Mouse (Mus musculus) heart, embryonic 13.5 days (tissue): ENCODE measurements around the gene Srgap3. TPM values are rescaled to one million over a fixed set of nuclear protein-coding genes. Genes with fewer than 3 reads are reported as not detected.
"Not testable (repeated sequence)": the region's sequence is repeated elsewhere in the genome, so short reads cannot be mapped to it uniquely, and the experiment has no call there.

Source experiments
- ATAC-seq: fragments of 200-750 bp; cut with Nextera tagmentation; 2 replicates; pipeline ENCODE4 v1.8.0; 2017; ENCODE audit warnings: moderate TSS enrichment; ENCODE audit not compliant: insufficient number of reproducible peaks, low FRiP score, low TSS enrichment; ENCODE audit errors: extremely low read depth
- H3K27ac ChIP-seq: fragments of 300-500 bp; sonication (generic); replicated peaks from 2 replicates; pipeline ENCODE4 v1.5.1; 2015; ENCODE audit warnings: moderate library complexity, mild to moderate bottlenecking, inconsistent platforms
- H3K27me3 ChIP-seq: fragments of 300-500 bp; sonication (generic); replicated peaks from 2 replicates; pipeline ENCODE4 v1.6.1; 2015; ENCODE audit warnings: mild to moderate bottlenecking, inconsistent platforms
- H3K36me3 ChIP-seq: fragments of 300-500 bp; sonication (generic); 2 replicates; pipeline ENCODE4 v1.6.1; 2015; ENCODE audit warnings: mild to moderate bottlenecking, inconsistent platforms
- H3K4me1 ChIP-seq: fragments of 300-500 bp; sonication (generic); 2 replicates; pipeline ENCODE4 v1.6.1; 2015; ENCODE audit warnings: inconsistent platforms
- H3K4me2 ChIP-seq: fragments of 300-500 bp; sonication (generic); 2 replicates; pipeline ENCODE4 v1.6.1; 2015; ENCODE audit warnings: inconsistent platforms, mild to moderate bottlenecking, moderate library complexity
- H3K4me3 ChIP-seq: fragments of 300-500 bp; sonication (generic); 2 replicates; pipeline ENCODE4 v1.5.1; 2015; ENCODE audit warnings: moderate library complexity, mild to moderate bottlenecking, inconsistent platforms
- H3K9ac ChIP-seq: fragments of 300-500 bp; sonication (generic); 2 replicates; pipeline ENCODE4 v1.6.1; 2015; ENCODE audit warnings: inconsistent platforms, mild to moderate bottlenecking, moderate library complexity
- H3K9me3 ChIP-seq: fragments of 300-500 bp; sonication (generic); 2 replicates; pipeline ENCODE4 v1.6.1; 2016; ENCODE audit warnings: inconsistent platforms
- WGBS: fragments of 180-500 bp; shearing (Covaris S2); methylation state at CpG from one replicate; pipeline ENCODE4 v1.1.7; 2015; ENCODE audit warnings: mixed read lengths; 5-methylcytosine and 5-hydroxymethylcytosine counted together
- polyA plus RNA-seq: library from polyadenylated mRNA; unstranded; fragments of >200 nt; fragmentation: Nextera tagmentation; extraction: Ambion mirVana; gene quantifications from 2 replicates; pipeline ENCODE4 v1.2.1, GENCODE M21; 2015

The Srgap3 gene
- polyA plus RNA-seq, 1 experiment from 2014 or later, result 0.60 TPM

DNA sequence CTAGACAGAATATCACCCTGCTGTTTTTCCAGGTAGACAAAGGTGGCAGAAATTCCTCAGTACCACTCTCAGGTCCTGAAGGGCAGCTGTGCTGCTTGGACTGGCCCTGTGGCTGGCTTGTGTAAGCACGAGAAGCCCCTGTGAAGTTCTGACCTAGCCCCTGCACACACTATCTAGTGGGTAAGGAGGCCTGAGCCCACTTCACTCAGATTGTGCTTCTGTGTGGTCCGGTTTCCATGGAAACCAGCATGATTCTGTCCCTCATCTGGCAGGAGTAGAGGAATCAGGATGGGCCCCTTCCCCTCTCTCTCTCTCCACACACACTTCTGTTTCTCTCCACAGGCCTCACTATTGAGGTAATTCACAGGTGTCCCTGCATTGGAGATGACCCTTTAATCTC lies 212.0 kb downstream of the Srgap3 start:
- Histone ChIP-seq H3K4me1 (no peaks in the 10 kb centered on the region), H3K27ac (no peak overlapping the region), H3K4me2 (no peak overlapping the region), H3K36me3 (no peaks in the 10 kb centered on the region), H3K4me3 (no peak overlapping the region), H3K27me3 (no peaks in the 10 kb centered on the region), H3K9me3 (peaks cover 5% of the 10 kb centered on the region), H3K9ac (no peak overlapping the region)
- WGBS, result 66% methylated on average over 2 of the region's 2 CpGs
- ATAC-seq, result no peak

- no peak overlapping the region for H3K27ac ChIP-seq
- H3K4me2 ChIP-seq, result no peak overlapping the region
- H3K36me3 ChIP-seq, result no peaks in the 10 kb centered on the region
- ATAC-seq, result no peak
- 65% methylated on average over 5 of the region's 5 CpGs for WGBS
- H3K9me3 ChIP-seq, result peaks cover 5% of the 10 kb centered on the region
- H3K4me1 ChIP-seq, result peaks cover 5% of the 10 kb centered on the region; the same call in 1 of the 2 replicates
- no peaks in the 10 kb centered on the region for H3K27me3 ChIP-seq
- no peak overlapping the region for H3K4me3 ChIP-seq
- no peak overlapping the region for H3K9ac ChIP-seq
These were observed 213.1 kb downstream of the Srgap3 start for GRCm38 (mm10) chr6:112733942-112734341.

- ATAC-seq, result no peak
- H3K27me3 ChIP-seq, result no peaks in the 10 kb centered on the region
- H3K9me3 ChIP-seq, result peaks cover 5% of the 10 kb centered on the region
- H3K4me1 ChIP-seq, result peaks cover 12% of the 10 kb centered on the region
- no peak overlapping the region for H3K4me2 ChIP-seq
- WGBS, result 88% methylated on average over 3 of the region's 3 CpGs
- no peaks in the 10 kb centered on the region for H3K36me3 ChIP-seq
- H3K9ac ChIP-seq, result no peak overlapping the region
- no peak overlapping the region for H3K4me3 ChIP-seq
- H3K27ac ChIP-seq, result no peak overlapping the region
These were observed 214.6 kb downstream of the Srgap3 start for GRCm38 (mm10) chr6:112732434-112732833.

GRCm38 (mm10) chr6:112731386-112731785 lies 215.7 kb downstream of the Srgap3 start:
- Histone ChIP-seq H3K4me2 (no peak overlapping the region), H3K36me3 (no peaks in the 10 kb centered on the region), H3K4me1 (peaks cover 12% of the 10 kb centered on the region), H3K4me3 (no peak overlapping the region), H3K27ac (no peak overlapping the region), H3K27me3 (no peaks in the 10 kb centered on the region), H3K9me3 (peaks cover 5% of the 10 kb centered on the region), H3K9ac (no peak overlapping the region)
- 89% methylated on average over 10 of the region's 10 CpGs for WGBS
- ATAC-seq, result no peak

GRCm38 (mm10) chr6:112728760-112729422 lies 218.2 kb downstream of the Srgap3 start:
- H3K9me3 ChIP-seq, result peaks cover 5% of the 10 kb centered on the region
- 6% methylated on average over 17 of the region's 17 CpGs for WGBS
- no peaks in the 10 kb centered on the region for H3K36me3 ChIP-seq
- peak overlapping the region; percentile 62 for H3K27ac ChIP-seq
- H3K4me2 ChIP-seq, result peak overlapping the region; percentile 62
- H3K27me3 ChIP-seq, result no peaks in the 10 kb centered on the region
- H3K4me1 ChIP-seq, result peaks cover 12% of the 10 kb centered on the region
- H3K4me3 ChIP-seq, result peak overlapping the region; percentile 50
- H3K9ac ChIP-seq, result peak overlapping the region; percentile 56
- ATAC-seq, result peak; percentile 63

GRCm38 (mm10) chr6:112725468-112725867 lies 221.6 kb downstream of the Srgap3 start:
- Histone ChIP-seq H3K27me3 (no peaks in the 10 kb centered on the region), H3K4me1 (peaks cover 12% of the 10 kb centered on the region), H3K36me3 (no peaks in the 10 kb centered on the region), H3K27ac (no peak overlapping the region), H3K9me3 (no peaks in the 10 kb centered on the region), H3K4me2 (no peak overlapping the region), H3K4me3 (no peak overlapping the region), H3K9ac (no peak overlapping the region)
- WGBS, result 70% methylated on average over 4 of the region's 4 CpGs
- ATAC-seq, result no peak

DNA sequence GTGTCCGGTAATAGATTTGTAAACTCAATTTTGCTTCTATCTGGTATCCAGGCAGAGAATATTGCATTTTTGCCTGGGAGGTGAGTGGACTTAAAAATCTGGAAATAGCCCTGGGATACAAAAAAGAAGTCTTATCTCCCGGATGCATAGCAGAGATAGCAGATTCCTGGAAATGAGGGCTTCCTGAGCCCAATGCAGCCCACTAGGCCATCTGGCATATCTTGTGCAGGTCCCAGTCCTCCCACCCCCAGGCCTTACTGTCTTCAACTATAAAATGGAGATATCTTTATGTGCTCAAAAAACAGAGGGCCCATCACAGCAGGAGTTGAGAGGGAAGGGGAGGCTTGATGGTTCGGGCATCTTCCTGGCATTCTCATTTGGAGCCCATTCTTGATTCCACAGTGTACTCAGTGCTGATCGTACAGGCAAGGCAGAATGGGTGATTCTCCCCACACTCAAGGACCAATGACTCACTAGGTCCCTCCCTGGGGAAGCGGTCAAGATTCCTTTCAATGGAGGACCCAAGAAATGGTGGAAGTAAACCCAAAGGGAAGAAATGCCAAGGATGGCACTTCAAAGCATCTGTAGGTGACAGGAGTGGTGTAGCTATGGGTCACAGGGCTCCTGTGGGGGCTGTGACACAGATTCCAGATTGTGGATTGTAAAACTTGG lies 226.5 kb downstream of the Srgap3 start:
- no peaks in the 10 kb centered on the region for H3K4me1 ChIP-seq
- no peaks in the 10 kb centered on the region for H3K27me3 ChIP-seq
- WGBS, result 64% methylated on average over 5 of the region's 5 CpGs
- H3K4me3 ChIP-seq, result no peak overlapping the region
- no peak overlapping the region for H3K4me2 ChIP-seq
- ATAC-seq, result no peak
- no peaks in the 10 kb centered on the region for H3K9me3 ChIP-seq
- H3K36me3 ChIP-seq, result no peaks in the 10 kb centered on the region
- no peak overlapping the region for H3K27ac ChIP-seq
- H3K9ac ChIP-seq, result no peak overlapping the region

GRCm38 (mm10) chr6:112719983-112720382 lies 227.1 kb downstream of the Srgap3 start:
- H3K27ac ChIP-seq, result no peak overlapping the region
- no peaks in the 10 kb centered on the region for H3K27me3 ChIP-seq
- H3K9ac ChIP-seq, result no peak overlapping the region
- no peaks in the 10 kb centered on the region for H3K36me3 ChIP-seq
- no peaks in the 10 kb centered on the region for H3K4me1 ChIP-seq
- no peak for ATAC-seq
- no peaks in the 10 kb centered on the region for H3K9me3 ChIP-seq
- no peak overlapping the region for H3K4me2 ChIP-seq
- 82% methylated on average over 1 of the region's 1 CpGs for WGBS
- no peak overlapping the region for H3K4me3 ChIP-seq

- Histone ChIP-seq H3K27me3 (no peaks in the 10 kb centered on the region), H3K4me3 (no peak overlapping the region), H3K4me2 (no peak overlapping the region), H3K27ac (no peak overlapping the region), H3K4me1 (no peaks in the 10 kb centered on the region), H3K9ac (no peak overlapping the region), H3K9me3 (no peaks in the 10 kb centered on the region), H3K36me3 (no peaks in the 10 kb centered on the region)
- no peak for ATAC-seq
- 52% methylated on average over 5 of the region's 5 CpGs for WGBS
These were observed 229.9 kb downstream of the Srgap3 start for GRCm38 (mm10) chr6:112717168-112717567.

GRCm38 (mm10) chr6:112713951-112714350 lies 233.1 kb downstream of the Srgap3 start:
- H3K27me3 ChIP-seq, result no peaks in the 10 kb centered on the region
- WGBS, result 77% methylated on average over 3 of the region's 3 CpGs
- H3K4me1 ChIP-seq, result no peaks in the 10 kb centered on the region
- no peak overlapping the region for H3K27ac ChIP-seq
- H3K36me3 ChIP-seq, result no peaks in the 10 kb centered on the region
- no peaks in the 10 kb centered on the region for H3K9me3 ChIP-seq
- H3K4me3 ChIP-seq, result no peak overlapping the region
- no peak for ATAC-seq
- H3K4me2 ChIP-seq, result no peak overlapping the region
- H3K9ac ChIP-seq, result no peak overlapping the region

GRCm38 (mm10) chr6:112702296-112702695 lies 244.8 kb downstream of the Srgap3 start:
- 75% methylated on average over 4 of the region's 4 CpGs for WGBS
- not testable (repeated sequence) for H3K36me3 ChIP-seq, H3K4me2 ChIP-seq, H3K9me3 ChIP-seq, H3K9ac ChIP-seq, H3K27ac ChIP-seq, ATAC-seq, H3K4me1 ChIP-seq, H3K4me3 ChIP-seq
- peaks cover 11% of the 10 kb centered on the region for H3K27me3 ChIP-seq

DNA sequence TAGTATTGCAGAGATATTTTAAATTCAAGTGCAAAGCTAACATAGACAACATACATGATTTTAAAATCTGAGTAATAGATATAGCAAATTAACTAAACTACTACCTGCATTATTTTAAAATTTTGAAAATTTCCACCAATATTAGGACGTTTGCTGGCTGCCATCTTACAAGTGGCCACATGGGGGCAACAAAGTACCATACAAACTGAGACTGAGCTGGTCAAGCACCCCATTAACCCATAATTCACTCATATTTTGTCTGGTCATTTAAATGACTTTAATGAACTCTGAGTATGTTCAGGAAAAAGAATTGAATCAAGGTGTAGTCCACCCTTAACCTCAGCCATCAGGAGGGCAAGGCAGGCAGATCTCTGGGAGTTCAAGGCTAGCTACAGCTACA lies 246.7 kb downstream of the Srgap3 start:
- Histone ChIP-seq H3K9ac (no peak overlapping the region), H3K9me3 (no peaks in the 10 kb centered on the region), H3K27me3 (peaks cover 11% of the 10 kb centered on the region), H3K27ac (no peak overlapping the region), H3K36me3 (no peaks in the 10 kb centered on the region), H3K4me2 (no peak overlapping the region), H3K4me3 (no peak overlapping the region), H3K4me1 (peaks cover 12% of the 10 kb centered on the region)
- ATAC-seq, result no peak
- 0% methylated on average over 1 of the region's 1 CpGs for WGBS
